Mouse (Mus musculus) lung, postnatal 14 days (tissue): ENCODE measurements around the gene Gm5269.

Experiments
- DNase-seq: peaks from one replicate; pipeline ENCODE4 v3.0.0; 2021

Gm5269 gene

GRCm38 (mm10) chr1:45890173-45890572, at the start of gene Gm5269:
Gene Gm5269, minus strand, starts transcription at chr1:45890273.
- DNase-seq = no peak

- no peak for DNase-seq
Observed at GRCm38 (mm10) chr1:45931127-45931526, 41.1 kb upstream of the Gm5269 start.

GRCm38 (mm10) chr1:45926911-45927310, 36.8 kb upstream of the Gm5269 start:
- no peak for DNase-seq

GRCm38 (mm10) chr1:45926393-45926763, 36.3 kb upstream of the Gm5269 start, which contains the start of gene Slc40a1:
Gene Slc40a1, minus strand, starts transcription at chr1:45926523.
- no peak for DNase-seq

- DNase-seq = peak; percentile 81
Observed at GRCm38 (mm10) chr1:45925500-45926392, 35.7 kb upstream of the Gm5269 start.

GRCm38 (mm10) chr1:45925131-45925499, 35.0 kb upstream of the Gm5269 start:
- no peak for DNase-seq

- DNase-seq = no peak
Observed at GRCm38 (mm10) chr1:45924516-45924915, 34.4 kb upstream of the Gm5269 start.

GRCm38 (mm10) chr1:45923306-45923705, 33.2 kb upstream of the Gm5269 start:
- no peak for DNase-seq

- no peak for DNase-seq
Observed at GRCm38 (mm10) chr1:45920703-45921102, 30.6 kb upstream of the Gm5269 start.

GRCm38 (mm10) chr1:45919752-45920151, 29.7 kb upstream of the Gm5269 start:
- no peak for DNase-seq

GRCm38 (mm10) chr1:45917136-45917803, 27.2 kb upstream of the Gm5269 start:
- no peak for DNase-seq

GRCm38 (mm10) chr1:45916174-45916573, 26.1 kb upstream of the Gm5269 start:
- no peak for DNase-seq

- no peak for DNase-seq
Observed at GRCm38 (mm10) chr1:45914236-45914635, 24.2 kb upstream of the Gm5269 start.

GRCm38 (mm10) chr1:45905107-45905821, 15.2 kb upstream of the Gm5269 start:
- DNase-seq = peak; percentile 39

GRCm38 (mm10) chr1:45904161-45904560, 14.1 kb upstream of the Gm5269 start:
- DNase-seq = no peak

GRCm38 (mm10) chr1:45898044-45898443, 8.0 kb upstream of the Gm5269 start:
- no peak for DNase-seq

- DNase-seq = no peak
Observed at GRCm38 (mm10) chr1:45894168-45894912, 4.3 kb upstream of the Gm5269 start.

GRCm38 (mm10) chr1:45891986-45892385, 1.9 kb upstream of the Gm5269 start:
- no peak for DNase-seq

GRCm38 (mm10) chr1:45886800-45887199, 3.3 kb downstream of the Gm5269 start:
- DNase-seq = no peak

GRCm38 (mm10) chr1:45883378-45883777, 6.7 kb downstream of the Gm5269 start:
- DNase-seq = no peak

- no peak for DNase-seq
Observed at GRCm38 (mm10) chr1:45882076-45882475, 8.0 kb downstream of the Gm5269 start.

- no peak for DNase-seq
Observed at GRCm38 (mm10) chr1:45881228-45881832, 8.7 kb downstream of the Gm5269 start.
